Mouse (Mus musculus) cerebellum, adult 18-20 months (tissue): ENCODE measurements around the gene Mcrip2.

ENCODE experiments used
- DNase-seq, 2 experiments: peaks; one replicate each; pipeline ENCODE4 v3.0.0; 2021

Mcrip2 gene

DNA sequence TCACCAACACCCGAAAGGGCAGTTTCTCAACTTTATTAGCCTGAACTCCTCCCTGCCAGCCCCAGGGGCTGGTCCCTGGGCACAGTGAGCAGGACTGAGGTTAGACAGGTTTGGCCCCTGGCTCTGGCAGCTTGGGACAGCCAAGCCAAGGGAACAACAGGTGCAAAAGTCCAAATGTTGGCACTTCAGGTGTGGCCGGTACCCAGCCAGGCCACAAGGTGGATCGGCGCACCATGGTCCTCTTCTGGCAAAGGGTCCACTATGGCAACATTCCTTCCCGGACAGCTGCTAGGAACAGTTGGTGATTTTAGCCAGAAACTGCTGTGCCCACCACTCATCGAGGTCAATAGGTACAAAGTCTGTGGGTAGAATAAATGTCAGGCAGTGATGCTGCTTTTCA lies 4.9 kb downstream of the Mcrip2 start:
- no peak for DNase-seq

DNA sequence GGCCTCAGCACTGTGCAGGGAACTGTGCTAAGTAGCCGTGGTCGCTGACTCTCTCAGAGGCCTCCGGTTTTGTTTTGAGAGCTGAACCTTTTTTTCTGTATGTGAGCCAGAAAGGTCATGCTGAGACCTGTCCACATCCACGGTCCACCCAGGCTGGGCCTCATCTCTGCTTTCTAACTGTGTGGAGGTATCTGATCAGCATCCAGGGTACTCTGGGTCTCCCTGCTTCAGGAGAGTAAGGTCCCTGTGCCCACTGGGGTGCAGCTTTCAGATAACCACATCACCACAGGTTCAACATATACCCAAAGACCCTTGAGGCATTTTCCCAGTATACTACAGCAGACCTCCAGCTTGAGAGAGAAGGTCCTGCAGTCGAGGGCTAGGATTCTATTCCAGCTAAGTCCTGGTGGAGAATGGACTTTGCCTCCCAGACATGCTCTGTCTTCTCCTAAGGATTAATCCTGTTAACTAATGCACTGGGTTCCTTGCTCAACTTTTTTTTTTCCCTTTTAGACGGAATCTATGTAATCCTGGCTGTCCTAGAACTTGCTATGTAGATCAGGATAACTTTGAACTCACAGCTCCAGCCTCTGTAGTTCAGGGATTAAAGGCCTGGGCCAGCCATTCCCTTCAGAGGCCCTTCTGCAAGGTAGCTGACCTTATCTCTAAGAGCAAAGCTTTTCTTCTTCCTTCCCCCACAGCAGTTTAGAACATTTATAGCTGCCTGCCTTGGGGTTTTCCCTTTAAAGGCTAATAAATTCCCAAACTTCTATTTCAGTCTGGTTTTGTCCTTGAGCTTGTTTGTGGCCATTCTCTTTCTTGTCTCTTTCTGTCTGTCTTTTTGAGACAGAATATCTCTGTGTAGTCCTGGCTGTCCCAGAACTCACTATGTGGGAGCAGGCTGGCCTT lies 6.6 kb downstream of the Mcrip2 start:
- no peak for DNase-seq

DNA sequence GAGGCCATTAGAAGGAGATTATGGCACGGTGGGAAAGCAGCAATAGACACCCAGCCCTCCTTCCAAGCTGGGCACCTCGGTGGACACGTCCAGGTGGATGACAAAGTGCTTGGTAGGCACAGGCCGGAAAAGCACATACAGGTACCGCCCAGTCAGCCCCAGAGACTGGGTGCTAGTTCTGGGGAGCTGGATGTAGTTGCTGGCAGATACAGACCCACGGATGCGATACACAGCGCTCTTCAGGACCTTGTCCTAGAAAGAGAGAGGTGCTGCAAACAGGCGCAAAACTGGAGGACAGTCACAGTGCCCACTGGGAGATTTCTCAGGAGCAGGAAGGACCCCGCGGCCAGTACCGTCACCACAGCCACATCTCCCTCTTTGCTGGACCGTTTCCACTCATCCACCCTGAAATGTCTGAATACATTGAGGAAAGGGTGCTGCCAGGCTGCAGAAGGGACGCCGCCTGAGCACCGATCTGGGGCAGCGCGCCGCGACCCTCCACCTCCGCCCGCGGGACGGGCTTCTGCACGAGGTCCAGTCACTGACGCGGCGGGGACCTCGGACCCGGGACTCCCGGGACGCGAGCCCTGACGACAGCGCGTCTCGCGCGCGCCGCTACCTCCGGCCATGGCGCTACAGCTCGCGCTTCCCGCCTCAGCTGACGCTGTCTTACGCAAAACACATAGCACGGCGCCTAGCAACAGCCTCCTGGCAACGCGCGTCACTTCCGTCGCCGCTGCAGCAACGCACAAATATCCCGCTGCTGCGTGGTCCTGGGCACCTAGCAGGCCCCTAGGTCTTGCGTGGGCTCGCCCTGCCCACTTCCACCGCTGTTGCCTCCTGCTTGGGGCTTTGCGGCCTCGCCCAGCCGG lies 7.5 kb downstream of the Mcrip2 start, which contains the start of gene Wdr90:
TSS of gene Wdr90 (minus strand) at position 670 of the 872 bp plus-strand sequence.
- DNase-seq = peak; percentile 92 to 93

DNA sequence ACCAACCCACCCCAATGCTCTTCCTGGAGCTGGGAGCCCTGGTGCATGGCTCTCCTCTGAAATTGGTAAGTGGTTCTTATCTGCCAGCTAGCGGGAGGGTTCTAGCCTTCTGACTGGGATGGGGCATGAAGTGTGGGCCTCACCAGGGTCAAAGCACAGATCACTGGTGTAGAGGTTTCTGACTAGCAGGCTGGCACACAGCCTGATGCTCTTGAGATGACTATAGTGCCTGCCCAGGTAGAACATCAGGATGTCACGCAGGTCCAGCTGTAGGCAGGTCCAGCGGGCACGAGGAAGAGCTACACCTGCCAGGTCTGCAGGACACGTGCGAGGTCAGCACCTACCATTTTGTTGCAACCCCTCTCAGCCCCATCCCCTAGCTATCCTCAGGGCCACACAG lies 8.3 kb downstream of the Mcrip2 start:
- DNase-seq = no peak

DNA sequence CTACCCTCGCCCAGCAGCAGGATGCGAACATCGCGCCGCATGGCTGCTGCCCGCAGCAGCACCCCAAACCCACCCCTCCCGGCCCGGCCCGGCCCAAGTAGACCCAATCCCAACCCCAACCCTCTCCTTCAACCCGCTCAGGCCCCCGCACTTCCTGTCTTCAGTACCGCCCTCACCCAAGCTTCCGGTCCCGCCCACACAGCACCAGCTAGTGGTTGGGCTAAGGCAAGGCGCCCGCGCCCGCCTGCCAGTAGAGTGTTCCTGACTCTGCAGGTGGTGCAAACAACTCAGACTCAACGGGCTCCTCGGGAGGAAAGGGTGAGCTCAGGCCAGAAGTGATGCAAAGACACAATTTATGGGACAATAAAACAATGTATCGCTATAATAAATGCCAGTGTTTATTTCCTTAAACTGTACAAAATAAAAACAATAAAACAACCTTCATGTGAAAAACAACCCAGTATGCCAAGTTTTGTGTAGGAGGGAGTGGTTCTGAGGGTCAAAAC lies 24.1 kb downstream of the Mcrip2 start, which contains the start of gene Rhot2:
TSS of gene Rhot2 (minus strand) at position 456 of the 506 bp plus-strand sequence.
- DNase-seq = peak; percentile 93 to 98

DNA sequence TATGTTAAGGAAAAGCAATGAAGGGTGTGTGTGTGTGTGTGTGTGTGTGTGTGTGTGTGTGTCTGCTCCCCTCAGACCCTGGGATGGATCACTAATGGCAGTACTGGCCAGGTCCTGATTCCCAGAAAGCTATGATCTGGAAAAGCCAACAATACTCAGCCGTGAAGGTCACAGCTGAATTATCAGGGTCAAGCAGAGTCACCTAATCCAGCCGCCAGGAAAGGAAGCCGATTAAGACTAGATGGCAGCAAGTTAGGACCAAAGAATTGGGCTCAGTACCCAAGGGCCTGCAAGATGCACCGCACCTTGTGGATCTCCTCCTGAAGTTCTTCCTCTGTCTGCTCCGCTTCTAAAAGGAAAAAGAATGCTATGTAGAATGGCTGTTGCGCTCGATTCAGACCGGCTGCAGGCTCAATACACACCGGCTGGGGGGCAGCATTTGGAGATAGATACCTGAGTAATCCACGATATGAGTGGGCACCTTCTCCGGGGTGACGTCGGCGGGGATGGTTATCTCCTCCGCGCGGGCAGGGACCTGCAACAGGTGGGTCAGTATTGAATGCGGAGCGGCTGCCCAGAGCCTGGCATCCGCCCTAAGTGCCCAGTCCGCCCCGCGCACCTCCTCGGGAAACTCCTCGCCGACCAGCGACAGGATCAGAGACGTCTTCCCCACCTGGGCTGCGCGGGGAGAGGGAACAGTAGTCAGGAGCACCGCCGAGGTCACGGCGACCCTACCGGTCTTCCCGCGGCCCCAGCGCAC lies 24.7 kb downstream of the Mcrip2 start:
- DNase-seq = peak in 1 of 2 experiments; percentile 50

DNA sequence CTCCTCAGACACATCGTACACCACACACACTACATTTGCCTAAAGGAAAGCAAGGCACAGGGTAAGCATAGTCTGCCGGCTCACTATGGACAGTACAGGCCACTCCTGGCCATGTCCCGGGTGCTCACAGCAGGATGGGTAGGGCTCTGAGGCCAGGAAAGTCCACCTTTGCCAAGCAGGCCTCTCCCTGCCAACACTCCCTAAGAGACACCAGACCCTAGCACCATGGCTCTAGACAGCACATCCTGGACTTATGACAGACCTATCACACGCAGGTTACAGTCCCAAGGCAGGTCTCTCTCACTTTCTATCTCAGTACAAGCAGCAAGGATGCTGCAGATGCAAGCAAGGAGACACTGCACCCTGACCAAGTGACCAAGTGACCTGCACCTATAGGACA lies 25.4 kb downstream of the Mcrip2 start:
- no peak for DNase-seq

DNA sequence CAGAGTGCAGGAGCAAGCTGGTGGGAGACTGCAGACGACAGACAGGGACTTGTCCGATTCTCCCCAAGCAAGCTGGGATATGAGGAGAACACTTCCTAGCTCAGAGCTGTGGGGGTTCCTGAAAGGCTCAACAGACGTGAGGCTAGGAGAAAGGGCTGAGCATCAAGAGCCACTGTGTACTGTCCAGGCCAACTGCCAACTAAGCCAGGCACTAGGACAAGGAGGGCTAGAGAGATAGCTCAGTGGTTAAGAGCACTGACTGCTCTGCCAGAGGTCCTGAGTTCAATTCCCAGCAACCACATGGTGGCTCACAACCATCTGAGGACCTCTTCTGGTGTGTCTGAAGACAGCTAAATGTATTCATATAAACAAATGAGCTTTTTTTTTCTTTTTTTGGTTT lies 26.1 kb downstream of the Mcrip2 start:
- no peak for DNase-seq

DNA sequence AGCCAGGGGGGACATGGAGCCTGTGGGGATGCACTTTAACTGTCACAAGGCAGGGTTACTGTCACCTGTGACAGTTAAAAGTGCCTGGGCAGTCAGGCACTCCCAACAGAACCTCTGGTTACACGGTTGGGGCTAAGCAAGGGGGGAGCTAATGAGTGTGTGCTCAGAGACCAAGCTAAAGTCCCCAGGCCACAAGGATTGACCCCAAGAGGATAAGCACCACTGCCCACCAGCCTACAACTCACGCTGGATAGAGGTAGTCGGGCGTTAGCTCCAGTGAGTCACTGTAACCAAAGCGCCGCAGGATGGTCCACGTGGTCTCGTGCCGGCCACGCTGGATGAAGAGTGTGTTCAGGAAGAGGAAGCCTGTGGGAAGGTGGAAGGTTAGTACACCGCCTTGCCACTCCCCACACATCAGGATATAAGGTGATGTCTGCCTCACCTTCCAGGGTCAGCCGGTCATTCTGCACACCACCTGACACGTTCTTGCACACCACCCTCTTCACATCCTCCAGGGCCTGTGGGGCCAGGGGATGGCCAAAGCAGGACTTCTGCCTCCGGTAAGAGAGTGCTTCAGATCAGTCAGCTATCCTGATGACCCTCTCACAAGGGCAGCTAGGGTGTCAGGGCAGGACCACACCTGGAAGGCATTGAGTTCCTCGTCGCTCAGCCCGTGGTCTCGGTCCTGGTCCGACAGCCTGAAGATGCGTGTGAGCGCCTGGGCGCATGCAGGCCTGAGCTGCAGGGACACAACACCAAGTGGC lies 27.3 kb downstream of the Mcrip2 start, which contains the start of gene Gm20683:
TSS of gene Gm20683 (minus strand) at position 647 of the 764 bp plus-strand sequence.
- no peak for DNase-seq

DNA sequence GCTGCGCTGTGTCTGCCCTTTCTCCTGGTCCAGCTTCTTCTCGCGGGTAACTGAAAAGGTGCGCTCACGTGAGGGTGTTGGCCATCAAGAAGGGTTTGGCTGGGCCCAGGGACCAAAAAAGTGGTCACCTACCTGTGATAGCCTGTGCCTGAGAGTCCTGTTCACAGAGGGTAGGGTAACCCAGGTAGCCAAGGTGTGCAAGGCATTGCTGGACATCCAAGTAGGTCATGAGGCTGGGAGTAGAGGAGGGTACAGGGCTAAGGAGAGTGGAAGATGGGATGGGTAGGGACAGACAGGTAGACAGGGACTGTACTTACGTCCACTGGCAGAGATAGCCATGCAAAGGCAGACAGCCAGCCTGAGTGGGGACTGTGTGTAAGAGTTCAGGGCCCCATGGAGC lies 28.0 kb downstream of the Mcrip2 start:
- no peak for DNase-seq

DNA sequence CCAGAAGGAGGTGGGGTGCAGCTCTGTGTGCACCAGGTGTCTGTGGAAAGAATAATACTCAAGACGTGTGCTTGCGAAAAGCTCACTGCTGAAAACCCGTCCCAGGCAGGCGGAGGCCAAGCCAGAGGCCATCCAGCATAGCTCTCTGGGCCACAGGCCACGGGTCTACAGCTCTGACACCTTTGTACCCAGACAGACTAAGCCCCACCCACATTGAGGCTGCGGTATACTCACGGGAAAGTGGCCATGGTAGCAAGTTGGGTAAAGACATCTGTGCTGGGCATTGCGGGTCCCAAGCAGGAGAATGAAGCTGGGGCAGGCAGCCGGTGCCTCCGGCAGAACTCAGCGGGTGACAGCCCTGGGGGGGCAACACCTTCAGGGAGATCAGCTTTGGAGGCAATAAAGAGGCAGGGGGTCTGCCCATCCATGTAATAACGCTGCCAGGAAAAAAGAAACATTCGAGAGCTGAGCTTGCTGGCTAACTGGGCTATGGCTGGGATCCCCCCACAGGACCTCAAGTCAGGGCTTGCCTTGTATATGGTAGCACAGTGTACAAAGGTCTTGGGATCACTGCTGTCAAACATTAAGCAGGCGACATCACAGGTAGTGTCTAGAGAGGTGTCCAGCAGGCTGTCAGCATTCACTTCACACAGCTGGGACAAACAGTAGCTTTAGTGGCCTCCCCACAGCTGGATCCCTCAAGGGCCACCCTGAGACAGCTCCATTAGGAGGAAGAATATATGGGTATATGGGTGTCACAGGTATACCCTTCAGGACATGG lies 28.9 kb downstream of the Mcrip2 start:
- no peak for DNase-seq

DNA sequence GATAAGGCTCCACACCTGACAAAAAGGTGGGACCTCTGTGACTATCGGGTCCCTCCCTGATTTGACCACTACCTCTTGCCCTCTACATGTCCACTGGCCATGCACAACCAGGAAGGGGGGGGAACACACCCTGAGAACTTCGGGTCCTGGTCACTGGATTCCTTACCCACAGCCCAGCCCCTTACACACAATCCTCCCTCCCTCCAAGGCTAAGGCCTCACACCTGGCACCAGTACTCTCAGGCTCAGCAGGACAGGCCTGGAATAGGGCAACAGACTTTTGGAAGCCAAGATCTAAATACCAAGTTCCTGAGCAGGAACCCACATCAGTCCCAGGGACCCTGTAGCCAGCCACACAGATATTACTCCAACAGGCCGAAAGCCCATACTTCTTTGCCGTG lies 29.7 kb downstream of the Mcrip2 start:
- DNase-seq = no peak

DNA sequence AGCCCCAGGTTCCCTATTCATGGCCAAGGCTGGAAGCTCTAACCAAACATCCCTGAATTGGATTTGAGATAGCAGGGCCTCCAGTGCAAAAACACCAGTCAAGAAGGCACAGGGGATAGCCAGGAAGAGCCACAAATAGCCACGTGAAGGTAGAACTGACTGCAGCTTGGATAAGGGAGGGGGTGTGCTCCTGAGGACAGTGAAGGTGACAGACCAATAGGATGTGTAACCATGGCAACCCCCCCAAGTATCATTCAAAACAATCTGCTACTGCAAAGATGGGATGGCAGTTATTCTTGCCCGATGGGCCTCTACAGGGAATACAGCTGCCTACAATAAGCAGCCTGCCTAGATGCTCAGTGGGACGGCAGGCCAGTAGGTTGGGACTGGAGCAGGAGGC lies 31.0 kb downstream of the Mcrip2 start:
- DNase-seq = peak in 1 of 2 experiments; percentile 25

DNA sequence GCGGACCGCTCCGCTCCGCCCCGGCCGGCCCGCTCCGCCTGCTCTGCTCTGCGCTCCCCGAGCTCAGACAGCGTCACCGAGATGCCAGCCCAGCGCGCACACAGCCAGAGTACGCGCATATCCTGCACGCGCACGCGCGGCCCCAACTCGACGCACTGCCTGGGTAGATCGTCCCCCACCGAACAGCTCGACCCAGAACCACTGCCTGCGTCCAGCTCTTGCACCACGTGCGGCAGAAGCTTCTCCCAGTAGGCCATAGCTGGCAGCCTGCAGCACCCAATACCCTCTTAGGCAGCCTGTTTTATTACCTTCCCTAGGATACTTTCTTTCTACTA lies 31.5 kb downstream of the Mcrip2 start, which contains the start of gene Rhbdl1:
TSS of gene Rhbdl1 (minus strand) at position 220 of the 335 bp plus-strand sequence.
- DNase-seq = peak; percentile 87 to 90

DNA sequence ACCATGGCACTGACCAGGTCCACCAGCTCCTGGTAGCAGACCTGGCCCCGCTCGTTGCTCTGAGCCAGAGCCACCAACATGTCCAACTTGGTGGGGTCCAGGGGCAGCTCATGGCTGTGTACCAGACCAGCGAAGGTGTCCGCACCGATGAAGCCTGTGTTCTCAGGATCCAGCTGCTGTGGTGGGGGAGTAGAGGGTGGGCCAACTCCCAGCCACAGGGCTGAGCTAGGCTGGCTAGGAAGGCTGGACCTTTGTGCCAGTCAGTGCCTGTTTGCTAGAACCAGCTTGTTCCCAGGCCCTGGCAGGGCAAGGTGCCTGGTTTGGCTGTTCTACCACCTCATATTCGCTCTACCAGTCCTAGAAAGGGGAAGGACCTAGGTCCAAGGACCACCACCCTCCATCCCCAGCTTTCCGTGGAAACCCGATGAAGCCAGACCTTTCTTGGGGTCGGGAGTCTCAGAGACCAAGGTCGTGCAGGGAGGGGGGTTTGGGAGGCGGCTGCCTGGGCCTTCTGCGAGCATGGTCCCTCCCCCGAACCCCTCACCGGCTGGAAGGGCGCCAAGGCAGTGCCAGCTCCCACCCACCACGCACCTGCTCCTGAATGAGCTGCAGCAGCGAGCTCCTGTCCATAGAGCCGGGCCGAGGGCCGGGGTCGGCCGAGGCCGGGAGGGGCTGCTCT lies 32.0 kb downstream of the Mcrip2 start:
- DNase-seq = no peak

DNA sequence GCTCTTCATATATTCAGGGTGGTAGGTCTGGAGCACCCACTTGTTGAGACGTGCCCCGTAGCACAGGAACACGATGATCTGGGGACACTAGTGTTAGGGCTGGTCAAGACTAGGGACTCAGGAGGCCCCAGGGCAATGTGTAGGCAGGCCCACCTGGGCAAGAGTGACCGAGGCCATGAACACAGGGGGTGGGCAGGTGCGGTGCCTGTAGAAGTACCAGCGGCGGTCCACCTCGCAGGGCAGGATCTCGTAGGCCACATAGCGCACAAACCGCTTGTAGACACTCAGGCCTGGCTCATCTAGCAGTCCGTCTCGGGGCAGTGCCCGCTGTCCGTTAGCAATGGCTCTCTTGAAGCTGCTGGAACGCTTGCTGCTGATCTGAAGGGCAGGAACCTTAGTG lies 32.7 kb downstream of the Mcrip2 start:
- DNase-seq = peak in 1 of 2 experiments; percentile 42

DNA sequence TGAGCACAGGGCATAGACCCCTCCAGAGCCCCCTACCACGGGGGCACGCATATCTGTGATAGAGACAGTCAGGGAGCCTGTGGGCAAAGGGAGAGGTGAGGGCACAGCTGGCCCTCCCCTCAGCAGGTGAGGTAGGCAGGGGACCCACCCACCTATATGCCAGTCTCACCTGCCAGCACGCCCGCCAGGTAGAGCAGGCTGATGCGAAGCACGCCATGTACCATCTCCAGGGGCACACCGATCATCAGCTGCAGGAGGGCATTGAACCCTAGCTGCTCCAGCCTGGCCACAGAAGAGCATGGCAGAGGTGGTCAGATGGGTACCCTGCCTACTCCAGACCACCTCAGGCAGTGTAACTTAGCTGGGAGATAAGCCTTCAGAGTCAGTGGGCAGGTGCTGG lies 33.3 kb downstream of the Mcrip2 start:
- peak in 1 of 2 experiments; percentile 25 for DNase-seq

DNA sequence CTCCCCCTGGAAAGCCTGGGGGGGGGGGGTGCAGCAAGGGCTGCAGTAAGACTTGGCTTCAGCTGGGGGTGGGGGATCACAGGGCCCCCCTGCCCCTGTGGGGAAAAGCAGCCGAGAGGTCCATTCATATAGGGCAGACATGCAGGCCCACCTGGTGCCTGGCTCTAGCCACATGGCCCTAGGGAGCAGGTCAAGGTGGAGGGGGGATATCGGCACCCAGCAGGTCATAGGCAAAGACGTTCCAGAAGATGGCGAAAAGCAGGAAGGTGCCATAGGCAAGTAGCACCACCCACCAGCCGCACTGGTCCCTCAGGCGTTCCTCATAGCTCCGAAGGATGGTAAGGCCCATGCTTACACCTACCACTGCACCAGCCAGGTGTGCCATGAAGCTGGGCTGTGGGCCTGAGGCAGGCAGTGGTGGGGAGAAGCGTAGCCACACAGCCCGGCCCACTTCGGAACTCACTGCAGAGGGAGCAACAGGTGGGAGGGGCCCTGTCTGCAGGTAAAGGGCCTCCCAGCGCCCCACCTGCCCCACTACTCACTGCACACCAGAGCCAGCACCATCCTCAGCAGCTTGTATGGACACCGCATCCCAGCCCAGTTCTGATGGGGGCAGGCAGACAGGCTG lies 33.9 kb downstream of the Mcrip2 start:
- DNase-seq = peak in 1 of 2 experiments; percentile 46

DNA sequence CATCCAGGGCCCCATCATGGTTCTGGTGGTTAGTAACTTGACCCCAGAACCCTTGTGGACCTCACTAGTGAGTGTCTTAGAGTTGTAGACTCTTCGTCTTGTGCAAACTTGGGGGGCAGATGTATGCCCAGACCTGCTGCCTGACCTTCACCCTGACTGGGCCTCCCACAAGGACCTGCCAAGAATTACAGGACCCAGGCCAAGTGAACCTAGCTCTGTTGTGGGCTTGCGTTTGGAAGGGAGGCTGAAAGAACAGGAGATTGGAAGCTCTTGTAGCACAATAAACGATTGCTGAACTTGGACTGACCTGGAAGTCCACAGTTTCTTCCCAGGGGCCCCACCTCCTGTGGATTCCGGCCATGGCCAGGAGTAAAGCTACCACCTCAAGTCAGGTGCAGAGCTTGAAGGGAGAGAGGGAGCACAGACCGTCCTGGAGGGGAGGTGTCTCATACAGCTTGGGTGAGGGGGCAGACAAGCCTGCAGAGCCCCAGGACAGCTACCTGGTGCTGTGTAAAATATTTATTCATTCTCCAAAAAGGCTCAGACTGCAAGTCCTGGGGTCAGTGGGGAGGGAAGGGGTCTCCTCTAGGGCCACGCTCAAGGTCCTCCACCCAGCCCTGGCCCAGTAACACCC lies 34.5 kb downstream of the Mcrip2 start:
- DNase-seq = peak in 1 of 2 experiments; percentile 34
